Mouse (Mus musculus) bone marrow macrophage, adult 2 months (primary cell): Measurements from ENCODE around the gene Dhx40.

Source experiments
- CTCF ChIP-seq: IDR thresholded peaks from 2 replicates; pipeline ENCODE4 v1.5.1; 2012; ENCODE audit warnings: low read depth, mild to moderate bottlenecking, low read length, moderate library complexity
- POLR2A ChIP-seq: IDR thresholded peaks from 2 replicates; pipeline ENCODE4 v1.6.1; 2012; ENCODE audit warnings: mild to moderate bottlenecking, low read depth, low read length, borderline replicate concordance

- TF ChIP-seq CTCF, result no peak
- no peak for TF ChIP-seq POLR2A
Observed at GRCm38 (mm10) chr11:86853081-86853480, 45.5 kb upstream of the Dhx40 start.
